Mouse (Mus musculus): ENCODE results near the gene Gm10192. TPM values are rescaled to one million over a fixed set of nuclear protein-coding genes. Genes with fewer than 3 reads are reported as not detected.

Gm10192 gene
- not detected in 2 replicates for polyA plus RNA-seq (2015; fragmentation: Nextera tagmentation; extraction: Ambion mirVana)

DNA sequence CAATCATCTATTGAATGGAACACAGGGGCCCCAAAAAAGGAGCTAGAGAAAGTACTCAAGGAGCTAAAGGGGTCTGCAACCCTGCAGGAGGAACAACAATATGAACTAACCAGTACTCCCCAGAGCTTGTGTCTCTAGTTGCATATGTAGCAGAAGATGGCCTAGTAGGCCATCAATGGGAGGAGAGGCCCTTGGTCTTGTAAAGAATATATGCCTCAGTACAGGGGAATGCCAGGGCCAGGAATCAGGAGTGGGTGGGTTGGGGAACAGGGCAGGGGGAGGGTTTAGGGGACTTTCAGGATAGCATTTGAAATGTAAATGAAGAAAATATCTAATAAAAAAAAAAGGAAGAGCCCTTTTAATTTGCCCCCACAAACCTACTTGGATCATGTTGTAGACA, at the start of gene Gm10192:
Gene Gm10192, minus strand, starts transcription at position 101 of the 400 bp plus-strand sequence.

All from skeletal muscle tissue, postnatal 0 days (tissue).